Mouse (Mus musculus) G1E (cell line): ENCODE measurements around the gene Pbld2.

Source experiments
- CTCF ChIP-seq: IDR thresholded peaks from 2 replicates; pipeline ENCODE4 v1.5.1; 2012; ENCODE audit warnings: low read depth, low read length, inconsistent platforms, mixed read lengths
- GATA1 ChIP-seq: IDR thresholded peaks from 2 replicates; pipeline ENCODE4 v1.6.1; 2012; ENCODE audit warnings: borderline replicate concordance, low read length, inconsistent platforms, mixed read lengths
- GATA2 ChIP-seq: IDR thresholded peaks from 2 replicates; pipeline ENCODE4 v1.6.1; 2012; ENCODE audit warnings: low read depth, low read length, inconsistent platforms, borderline replicate concordance
- POLR2AphosphoS5 ChIP-seq: IDR thresholded peaks from 2 replicates; pipeline ENCODE4 v1.6.1; 2012; ENCODE audit warnings: low read depth, low read length, inconsistent platforms; ENCODE audit not compliant: insufficient replicate concordance
- TAL1 ChIP-seq: conservative IDR thresholded peaks from 2 replicates; pipeline ENCODE4 v1.6.1; 2012; ENCODE audit warnings: low read depth, low read length, inconsistent platforms, mixed read lengths

GRCm38 (mm10) chr10:62984495-62984894, 39.6 kb upstream of the Pbld2 start:
- TF ChIP-seq CTCF (no peak), TAL1 (no peak), POLR2AphosphoS5 (no peak), GATA1 (no peak), GATA2 (no peak)
